Mouse (Mus musculus): Measurements from ENCODE around the gene Alad.

- TF ChIP-seq EP300 (optimal IDR thresholded peaks at IDR 0.05) (no peak), CTCF (IDR thresholded peaks at IDR 0.05; ENCODE audit: low read depth) (no peak)
Measured at GRCm38 (mm10) chr4:62561630-62562001, 41.9 kb upstream of the Alad start.

All from stomach, postnatal 0 days (tissue).